Mouse (Mus musculus) embryonic facial prominence, embryonic 11.5 days (tissue): ENCODE results near the gene Magea2. TPM values are rescaled to one million over a fixed set of nuclear protein-coding genes. Genes with fewer than 3 reads are reported as not detected.
"Not testable (repeated sequence)": the region's sequence is repeated elsewhere in the genome, so short reads cannot be mapped to it uniquely, and the experiment has no call there.

Experiments used
- ATAC-seq: fragments of 200-750 bp; cut with Nextera tagmentation; replicated peaks from 2 replicates; pipeline ENCODE4 v1.8.0; 2017; ENCODE audit warnings: low read depth; ENCODE audit not compliant: insufficient number of reproducible peaks, low FRiP score, low TSS enrichment
- DNase-seq: peaks from one replicate; pipeline ENCODE4 v3.0.0-alpha.2; 2015; ENCODE audit warnings: low spot score
- H3K27ac ChIP-seq: fragments of 300-500 bp; sonication (generic); replicated peaks from 2 replicates; pipeline ENCODE4 v1.5.1; 2014; ENCODE audit warnings: mild to moderate bottlenecking, low read depth, low read length, control low read depth
- H3K27me3 ChIP-seq: fragments of 300-500 bp; sonication (generic); 2 replicates; pipeline ENCODE4 v1.6.1; 2014; ENCODE audit warnings: mild to moderate bottlenecking, low read length, moderate library complexity, mixed read lengths; ENCODE audit not compliant: control insufficient read depth, insufficient read depth
- H3K36me3 ChIP-seq: fragments of 300-500 bp; sonication (generic); replicated peaks from 2 replicates; pipeline ENCODE4 v1.6.1; 2014; ENCODE audit warnings: low read depth, mild to moderate bottlenecking, low read length, moderate library complexity, mixed read lengths; ENCODE audit not compliant: control insufficient read depth, insufficient read depth
- H3K4me1 ChIP-seq: fragments of 300-500 bp; sonication (generic); 2 replicates; pipeline ENCODE4 v1.6.1; 2014; ENCODE audit warnings: low read length, mixed read lengths; ENCODE audit not compliant: control insufficient read depth, insufficient read depth
- H3K4me2 ChIP-seq: fragments of 300-500 bp; sonication (generic); 2 replicates; pipeline ENCODE4 v1.6.1; 2014; ENCODE audit warnings: low read depth, mild to moderate bottlenecking, control low read depth, low read length, moderate library complexity
- H3K4me3 ChIP-seq: fragments of 300-500 bp; sonication (generic); 2 replicates; pipeline ENCODE4 v1.5.1; 2014; ENCODE audit warnings: low read depth, low read length, control low read depth
- H3K9ac ChIP-seq: fragments of 300-500 bp; sonication (generic); replicated peaks from 2 replicates; pipeline ENCODE4 v1.6.1; 2014; ENCODE audit warnings: mild to moderate bottlenecking, control low read depth, low read length
- H3K9me3 ChIP-seq: fragments of 300-500 bp; sonication (generic); replicated peaks from 2 replicates; pipeline ENCODE4 v1.6.1; 2016; ENCODE audit warnings: mild to moderate bottlenecking, low read length, inconsistent platforms, mixed read lengths; ENCODE audit not compliant: control insufficient read depth
- WGBS: fragments of 180-500 bp; shearing (Covaris S2); extraction: QIAGEN DNeasy Blood & Tissue Kit; methylation state at CpG from one replicate; pipeline ENCODE4 v1.1.7; 2014; 5-methylcytosine and 5-hydroxymethylcytosine counted together
- polyA plus RNA-seq: library from polyadenylated mRNA; unstranded; fragments of >200 nt; fragmentation: Nextera tagmentation; extraction: Ambion mirVana; gene quantifications from 2 replicates; pipeline ENCODE4 v1.2.1, GENCODE M21; 2014

Gene Magea2
- 0.21 TPM in 1 of 2 replicates, not detected in the other for polyA plus RNA-seq

GRCm38 (mm10) chrX:155093566-155093965, at the start of gene Magea2:
Gene Magea2, minus strand, starts transcription at chrX:155093666.
- DNase-seq, H3K27ac ChIP-seq, H3K4me2 ChIP-seq, H3K27me3 ChIP-seq, ATAC-seq, H3K9ac ChIP-seq, H3K4me1 ChIP-seq, H3K9me3 ChIP-seq, H3K36me3 ChIP-seq, H3K4me3 ChIP-seq: not testable (repeated sequence)
- WGBS: 86% methylated on average over 3 of the region's 4 CpGs

DNA sequence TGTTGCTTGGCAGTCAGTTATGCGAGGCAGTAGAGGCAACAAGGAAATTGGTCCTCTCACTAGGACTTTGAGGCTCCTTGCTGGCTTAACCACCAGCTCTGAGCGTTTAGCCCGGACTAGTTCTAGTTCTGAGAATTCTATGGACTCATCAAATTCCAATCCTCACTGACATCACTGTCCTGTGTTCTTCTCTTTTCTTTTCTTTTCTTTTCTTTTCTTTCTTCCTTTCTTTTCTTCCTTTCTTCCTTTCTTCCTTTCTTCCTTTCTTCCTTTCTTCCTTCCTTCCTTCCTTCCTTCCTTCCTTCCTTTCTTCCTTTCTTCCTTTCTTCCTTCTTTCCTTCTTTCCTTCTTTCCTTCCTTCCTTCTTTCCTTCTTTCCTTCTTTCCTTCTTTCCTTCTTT, 34.8 kb upstream of the Magea2 start, which contains the start of gene Cldn34b2:
Gene Cldn34b2, minus strand, starts transcription at position 101 of the 400 bp plus-strand sequence.
- ATAC-seq, H3K36me3 ChIP-seq: not testable (repeated sequence)

DNA sequence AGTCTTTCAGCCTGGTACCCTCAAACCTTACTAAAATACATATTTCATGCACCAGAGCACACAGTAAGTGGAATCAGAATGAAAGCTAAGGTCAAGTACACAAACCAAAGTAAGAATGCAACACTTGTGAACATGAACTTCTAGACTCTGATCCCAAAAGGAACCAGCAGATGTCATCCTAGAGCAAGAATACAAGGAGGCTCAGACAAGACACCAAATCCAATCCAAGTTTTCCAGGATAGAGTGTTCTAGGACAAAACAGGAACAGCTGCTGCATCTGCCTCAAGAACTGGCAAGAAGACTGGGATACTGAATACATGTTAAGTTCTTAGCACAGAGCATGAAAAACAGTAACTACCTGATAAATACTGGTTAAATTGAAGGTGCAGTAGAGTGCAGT, 4.6 kb upstream of the Magea2 start:
- H3K4me1 ChIP-seq: no peaks in the 10 kb centered on the region
- no peak overlapping the region for H3K4me3 ChIP-seq
- H3K27me3 ChIP-seq: no peaks in the 10 kb centered on the region
- ATAC-seq (no peak), DNase-seq (peak; percentile 8)
- no peak overlapping the region for H3K9ac ChIP-seq
- H3K4me2 ChIP-seq: no peak overlapping the region
- H3K27ac ChIP-seq: no peak overlapping the region
- no peaks in the 10 kb centered on the region for H3K36me3 ChIP-seq
- no peaks in the 10 kb centered on the region for H3K9me3 ChIP-seq

More for the DNA sequence above, 34.8 kb upstream of the Magea2 start, which contains the start of gene Cldn34b2:
- H3K4me1 ChIP-seq, H3K9me3 ChIP-seq, H3K4me2 ChIP-seq, H3K4me3 ChIP-seq, H3K27ac ChIP-seq, H3K9ac ChIP-seq, H3K27me3 ChIP-seq, DNase-seq: not testable (repeated sequence)
- WGBS: 84% methylated on average over 3 of the region's 3 CpGs

DNA sequence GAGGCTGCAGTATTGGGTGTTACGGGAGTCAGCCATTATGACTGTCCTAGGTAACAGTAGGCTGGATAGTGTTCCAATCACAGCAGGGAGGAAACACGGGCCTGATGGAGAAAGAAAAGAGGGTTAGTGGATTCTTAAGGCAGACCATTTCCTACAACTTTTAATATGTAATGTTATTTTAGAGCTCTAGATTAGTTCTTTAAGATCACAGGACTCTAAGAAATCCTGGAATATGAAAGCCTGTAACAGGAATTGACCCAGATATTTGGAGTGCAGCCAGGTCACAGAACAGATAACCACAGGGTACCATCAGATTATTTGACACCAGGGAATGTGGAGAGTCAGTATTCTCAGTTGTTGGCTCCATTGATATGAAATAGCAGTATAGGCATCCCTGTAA, 3.8 kb downstream of the Magea2 start, which contains the start of gene Magea1:
Gene Magea1, minus strand, starts transcription at position 101 of the 400 bp plus-strand sequence.
- WGBS: 100% methylated on average over 1 of the region's 2 CpGs
- H3K9ac ChIP-seq, H3K4me3 ChIP-seq: not testable (repeated sequence)

GRCm38 (mm10) chrX:155063045-155063444, 30.4 kb downstream of the Magea2 start, which contains the start of gene Magea5:
Gene Magea5, minus strand, starts transcription at chrX:155063145.
- WGBS: 92% methylated on average over 13 of the region's 16 CpGs

More for the DNA sequence above, 3.8 kb downstream of the Magea2 start, which contains the start of gene Magea1:
- ATAC-seq, H3K36me3 ChIP-seq, H3K4me1 ChIP-seq, H3K4me2 ChIP-seq, H3K27me3 ChIP-seq, H3K27ac ChIP-seq, H3K9me3 ChIP-seq, DNase-seq: not testable (repeated sequence)

DNA sequence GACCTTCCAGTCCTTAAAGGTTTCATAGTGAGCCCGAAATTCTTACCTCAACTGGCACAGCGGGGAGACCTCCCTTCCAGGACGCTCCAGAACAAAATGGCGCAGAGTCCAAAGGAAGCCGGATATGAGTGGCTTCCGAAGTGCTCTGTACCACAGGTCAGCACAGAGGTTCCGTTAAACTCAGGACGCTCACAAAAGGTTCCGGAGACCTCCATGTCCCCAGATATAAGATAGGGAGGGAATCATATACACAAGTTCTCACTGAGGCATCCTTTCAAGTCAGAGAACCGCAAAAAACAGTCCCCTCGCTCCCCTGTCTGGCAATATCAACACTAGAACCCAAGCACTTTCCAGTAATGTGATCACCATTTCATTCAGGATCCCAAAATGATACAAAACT, 97.7 kb downstream of the Magea2 start, which contains the start of gene Magea8:
Gene Magea8, minus strand, starts transcription at position 101 of the 400 bp plus-strand sequence.
- H3K9me3 ChIP-seq: not testable (repeated sequence)
- 88% methylated on average over 10 of the region's 11 CpGs for WGBS

More at GRCm38 (mm10) chrX:155063045-155063444, 30.4 kb downstream of the Magea2 start, which contains the start of gene Magea5:
- H3K36me3 ChIP-seq, H3K27me3 ChIP-seq, H3K4me3 ChIP-seq, H3K4me2 ChIP-seq, H3K9ac ChIP-seq, H3K4me1 ChIP-seq, H3K27ac ChIP-seq, ATAC-seq, DNase-seq, H3K9me3 ChIP-seq: not testable (repeated sequence)

More for the DNA sequence above, 97.7 kb downstream of the Magea2 start, which contains the start of gene Magea8:
- DNase-seq, H3K4me1 ChIP-seq, H3K9ac ChIP-seq, ATAC-seq, H3K4me2 ChIP-seq, H3K27me3 ChIP-seq, H3K27ac ChIP-seq, H3K4me3 ChIP-seq, H3K36me3 ChIP-seq: not testable (repeated sequence)

Other genes starting within 250 kb of the Magea2 start
- not detected in 2 replicates for gene Cldn34b1, start 203.4 kb downstream of the Magea2 start, polyA plus RNA-seq
- gene Magea6, start 157.7 kb downstream of the Magea2 start, polyA plus RNA-seq: not detected in 2 replicates
- gene Magea3, start 144.2 kb downstream of the Magea2 start, polyA plus RNA-seq: not detected in 2 replicates
- not detected in 2 replicates for gene Magea8, start 97.8 kb downstream of the Magea2 start, polyA plus RNA-seq
- not detected in 2 replicates for gene Magea5, start 30.5 kb downstream of the Magea2 start, polyA plus RNA-seq
- not detected in 2 replicates for gene Magea1, start 3.9 kb downstream of the Magea2 start, polyA plus RNA-seq
- gene Cldn34b2, start 34.7 kb upstream of the Magea2 start, polyA plus RNA-seq: not detected in 2 replicates
- 107 and 112 TPM in 2 replicates for gene Sat1, start 122.8 kb upstream of the Magea2 start, polyA plus RNA-seq
- 28.1 and 30.8 TPM in 2 replicates for gene Acot9, start 168.8 kb upstream of the Magea2 start, polyA plus RNA-seq
- gene Prdx4, start 247.1 kb upstream of the Magea2 start, polyA plus RNA-seq: 282 and 288 TPM in 2 replicates